Mouse (Mus musculus) embryonic facial prominence, embryonic 13.5 days (tissue): ENCODE data around the gene Carm1. TPM values are rescaled to one million over a fixed set of nuclear protein-coding genes. Genes with fewer than 3 reads are reported as not detected.
"Not testable (repeated sequence)": the region's sequence is repeated elsewhere in the genome, so short reads cannot be mapped to it uniquely, and the experiment has no call there.

Source experiments
- ATAC-seq: fragments of 200-750 bp; cut with Nextera tagmentation; 2 replicates; pipeline ENCODE4 v1.8.0; 2017; ENCODE audit warnings: low read depth; ENCODE audit not compliant: insufficient number of reproducible peaks, insufficient read depth, low FRiP score, low TSS enrichment
- H3K27ac ChIP-seq: fragments of 300-500 bp; sonication (generic); 2 replicates; pipeline ENCODE4 v1.5.1; 2015; ENCODE audit warnings: moderate library complexity, mild to moderate bottlenecking, inconsistent platforms
- H3K27me3 ChIP-seq: fragments of 300-500 bp; sonication (generic); 2 replicates; pipeline ENCODE4 v1.6.1; 2015; ENCODE audit warnings: mild to moderate bottlenecking, inconsistent platforms
- H3K36me3 ChIP-seq: fragments of 300-500 bp; sonication (generic); 2 replicates; pipeline ENCODE4 v1.6.1; 2015; ENCODE audit warnings: mild to moderate bottlenecking, inconsistent platforms
- H3K4me1 ChIP-seq: fragments of 300-500 bp; sonication (generic); 2 replicates; pipeline ENCODE4 v1.6.1; 2015; ENCODE audit warnings: inconsistent platforms
- H3K4me2 ChIP-seq: fragments of 300-500 bp; sonication (generic); 2 replicates; pipeline ENCODE4 v1.6.1; 2015; ENCODE audit warnings: moderate library complexity, mild to moderate bottlenecking, inconsistent platforms
- H3K4me3 ChIP-seq: fragments of 300-500 bp; sonication (generic); 2 replicates; pipeline ENCODE4 v1.5.1; 2015; ENCODE audit warnings: mild to moderate bottlenecking, inconsistent platforms
- H3K9ac ChIP-seq: fragments of 300-500 bp; sonication (generic); 2 replicates; pipeline ENCODE4 v1.6.1; 2015; ENCODE audit warnings: mild to moderate bottlenecking, inconsistent platforms
- H3K9me3 ChIP-seq: fragments of 300-500 bp; sonication (generic); 2 replicates; pipeline ENCODE4 v1.6.1; 2016; ENCODE audit warnings: inconsistent platforms
- WGBS: fragments of 180-500 bp; shearing (Covaris S2); methylation state at CpG from one replicate; pipeline ENCODE4 v1.1.7; 2015; ENCODE audit warnings: mixed read lengths; 5-methylcytosine and 5-hydroxymethylcytosine counted together
- polyA plus RNA-seq: library from polyadenylated mRNA; unstranded; fragments of >200 nt; fragmentation: Nextera tagmentation; extraction: Ambion mirVana; gene quantifications from 2 replicates; pipeline ENCODE4 v1.2.1, GENCODE M21; 2015

Gene Carm1
- polyA plus RNA-seq, 1 experiment from 2014 or later = 46.2 TPM

GRCm38 (mm10) chr9:21542001-21542400, 4.7 kb upstream of the Carm1 start:
- H3K27me3 ChIP-seq, H3K9me3 ChIP-seq, H3K4me3 ChIP-seq, H3K27ac ChIP-seq, ATAC-seq, H3K4me1 ChIP-seq, H3K9ac ChIP-seq, H3K36me3 ChIP-seq, H3K4me2 ChIP-seq: not testable (repeated sequence)
- 88% methylated on average over 2 of the region's 2 CpGs for WGBS

- peaks cover 8% of the 10 kb centered on the region for H3K36me3 ChIP-seq
- H3K4me3 ChIP-seq = peak overlapping the region; percentile 81
- peak overlapping the region; percentile 99 for H3K27ac ChIP-seq
- peak; percentile 84 for ATAC-seq
- H3K27me3 ChIP-seq = no peaks in the 10 kb centered on the region
- WGBS = 5% methylated on average over 9 of the region's 9 CpGs
- no peaks in the 10 kb centered on the region for H3K9me3 ChIP-seq
- H3K4me1 ChIP-seq = peaks cover 30% of the 10 kb centered on the region
- H3K4me2 ChIP-seq = peak overlapping the region; percentile 61
- peak overlapping the region; percentile 71 for H3K9ac ChIP-seq
These were observed 1.3 kb upstream of the Carm1 start for GRCm38 (mm10) chr9:21545351-21545915.

- Histone ChIP-seq H3K9ac (peak overlapping the region; percentile 71), H3K36me3 (peaks cover 14% of the 10 kb centered on the region), H3K4me2 (peak overlapping the region; percentile 61), H3K27ac (peak overlapping the region; percentile 99), H3K27me3 (no peaks in the 10 kb centered on the region), H3K9me3 (no peaks in the 10 kb centered on the region), H3K4me3 (peak overlapping the region; percentile 81), H3K4me1 (peaks cover 30% of the 10 kb centered on the region)
- ATAC-seq = peak; percentile 93
- whole genome bisulfite sequencing = under 1% methylated on average over 67 of the region's 67 CpGs
These were observed 542 bp upstream of the Carm1 start for GRCm38 (mm10) chr9:21545916-21546788.

- Histone ChIP-seq H3K4me3 (peak overlapping the region; percentile 81), H3K9ac (peak overlapping the region; percentile 98), H3K4me2 (peak overlapping the region; percentile 80), H3K27me3 (no peaks in the 10 kb centered on the region), H3K9me3 (no peaks in the 10 kb centered on the region), H3K27ac (peak overlapping the region; percentile 99), H3K36me3 (peaks cover 17% of the 10 kb centered on the region), H3K4me1 (peaks cover 30% of the 10 kb centered on the region)
- under 1% methylated on average over 58 of the region's 66 CpGs for WGBS
- peak; percentile 0; the same call in 1 of the 2 replicates for ATAC-seq
These were observed 614 bp downstream of the Carm1 start for GRCm38 (mm10) chr9:21547075-21547941.

- no peaks in the 10 kb centered on the region for H3K9me3 ChIP-seq
- peaks cover 28% of the 10 kb centered on the region for H3K36me3 ChIP-seq
- ATAC-seq = no peak
- H3K9ac ChIP-seq = no peak overlapping the region
- H3K27ac ChIP-seq = no peak overlapping the region
- H3K4me2 ChIP-seq = no peak overlapping the region
- no peaks in the 10 kb centered on the region for H3K27me3 ChIP-seq
- WGBS = 84% methylated on average over 2 of the region's 2 CpGs
- peaks cover 21% of the 10 kb centered on the region for H3K4me1 ChIP-seq
- no peak overlapping the region for H3K4me3 ChIP-seq
These were observed 4.4 kb downstream of the Carm1 start for GRCm38 (mm10) chr9:21551049-21551448.

GRCm38 (mm10) chr9:21553607-21554273, 7.0 kb downstream of the Carm1 start:
- ATAC-seq = no peak
- H3K9ac ChIP-seq = no peak overlapping the region
- H3K4me2 ChIP-seq = no peak overlapping the region
- peaks cover 45% of the 10 kb centered on the region for H3K36me3 ChIP-seq
- H3K9me3 ChIP-seq = no peaks in the 10 kb centered on the region
- no peaks in the 10 kb centered on the region for H3K27me3 ChIP-seq
- 86% methylated on average over 6 of the region's 6 CpGs for WGBS
- H3K27ac ChIP-seq = no peak overlapping the region
- peaks cover 16% of the 10 kb centered on the region for H3K4me1 ChIP-seq
- H3K4me3 ChIP-seq = no peak overlapping the region

- Histone ChIP-seq H3K4me2 (no peak overlapping the region), H3K4me1 (0 out of 2 replicates have a peak, but pooled peaks cover 5% of the 10 kb centered on the region), H3K9ac (no peak overlapping the region), H3K27me3 (no peaks in the 10 kb centered on the region), H3K4me3 (no peak overlapping the region), H3K36me3 (peaks cover 44% of the 10 kb centered on the region), H3K27ac (no peak overlapping the region), H3K9me3 (no peaks in the 10 kb centered on the region)
- ATAC-seq = no peak
- 83% methylated on average over 6 of the region's 6 CpGs for WGBS
These were observed 8.6 kb downstream of the Carm1 start for GRCm38 (mm10) chr9:21555198-21555742.

- no peaks in the 10 kb centered on the region for H3K9me3 ChIP-seq
- H3K27me3 ChIP-seq = no peaks in the 10 kb centered on the region
- WGBS = 98% methylated on average over 2 of the region's 2 CpGs
- H3K4me1 ChIP-seq = 0 out of 2 replicates have a peak, but pooled peaks cover 4% of the 10 kb centered on the region
- H3K27ac ChIP-seq = no peak overlapping the region
- no peak overlapping the region for H3K4me3 ChIP-seq
- H3K4me2 ChIP-seq = no peak overlapping the region
- peaks cover 44% of the 10 kb centered on the region for H3K36me3 ChIP-seq
- no peak overlapping the region for H3K9ac ChIP-seq
- no peak for ATAC-seq
These were observed 10.3 kb downstream of the Carm1 start for GRCm38 (mm10) chr9:21556996-21557395.

- Histone ChIP-seq H3K36me3 (peaks cover 46% of the 10 kb centered on the region), H3K4me1 (0 out of 2 replicates have a peak, but pooled peaks cover 4% of the 10 kb centered on the region), H3K9me3 (no peaks in the 10 kb centered on the region), H3K27me3 (no peaks in the 10 kb centered on the region), H3K4me3 (no peak overlapping the region), H3K9ac (no peak overlapping the region), H3K27ac (no peak overlapping the region), H3K4me2 (no peak overlapping the region)
- ATAC-seq = no peak
- 93% methylated on average over 2 of the region's 2 CpGs for WGBS
These were observed 10.9 kb downstream of the Carm1 start for GRCm38 (mm10) chr9:21557556-21557955.

- no peak for ATAC-seq
These were observed 11.7 kb downstream of the Carm1 start for GRCm38 (mm10) chr9:21558366-21558765.

More at GRCm38 (mm10) chr9:21558366-21558765, 11.7 kb downstream of the Carm1 start:
- Histone ChIP-seq H3K4me3 (no peak overlapping the region), H3K4me1 (0 out of 2 replicates have a peak, but pooled peaks cover 4% of the 10 kb centered on the region), H3K9me3 (no peaks in the 10 kb centered on the region), H3K27ac (no peak overlapping the region), H3K36me3 (peaks cover 46% of the 10 kb centered on the region), H3K4me2 (no peak overlapping the region), H3K27me3 (no peaks in the 10 kb centered on the region), H3K9ac (no peak overlapping the region)
- WGBS = 86% methylated on average over 4 of the region's 4 CpGs
